Mouse (Mus musculus): Measurements from ENCODE around the gene Rnf220.

DNA sequence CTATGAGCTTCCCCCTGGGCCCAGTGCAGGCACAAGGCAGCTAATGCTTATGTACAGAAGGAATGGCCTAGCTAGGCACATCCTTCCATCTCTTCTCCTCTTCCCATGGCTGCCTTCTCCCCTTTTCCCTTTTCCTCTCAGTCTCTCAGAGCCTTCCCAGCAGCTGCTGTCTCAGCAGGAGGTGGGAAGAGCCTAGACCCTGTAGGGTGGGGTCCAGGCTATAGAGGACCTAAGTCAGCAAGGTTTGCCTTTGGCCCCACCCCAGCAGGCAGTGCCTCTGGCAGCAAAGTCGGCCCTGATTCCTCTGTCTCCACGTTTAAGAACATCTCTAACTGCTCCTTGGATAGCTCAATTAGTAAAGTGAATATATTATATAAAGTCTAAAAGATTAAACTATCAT is 147.5 kb downstream of the Rnf220 start:
- no peak for TF ChIP-seq CTCF (IDR thresholded peaks at IDR 0.05)
- no peak for TF ChIP-seq EP300 (IDR thresholded peaks at IDR 0.05)

All from lung, postnatal 0 days (tissue).